Mouse (Mus musculus) right cerebral cortex, postnatal 36 days (tissue): Measurements from ENCODE around the gene Spata5.
A peak's percentile ranks its signal among the peaks of the same experiment; 100 is the strongest.

Source experiments
- DNase-seq, 2 experiments: peaks; one replicate each; pipeline ENCODE4 v3.0.0; 2022; ENCODE audit warnings: low spot score in 2 of 2, mixed read lengths in 1 of 2

The Spata5 gene

DNA sequence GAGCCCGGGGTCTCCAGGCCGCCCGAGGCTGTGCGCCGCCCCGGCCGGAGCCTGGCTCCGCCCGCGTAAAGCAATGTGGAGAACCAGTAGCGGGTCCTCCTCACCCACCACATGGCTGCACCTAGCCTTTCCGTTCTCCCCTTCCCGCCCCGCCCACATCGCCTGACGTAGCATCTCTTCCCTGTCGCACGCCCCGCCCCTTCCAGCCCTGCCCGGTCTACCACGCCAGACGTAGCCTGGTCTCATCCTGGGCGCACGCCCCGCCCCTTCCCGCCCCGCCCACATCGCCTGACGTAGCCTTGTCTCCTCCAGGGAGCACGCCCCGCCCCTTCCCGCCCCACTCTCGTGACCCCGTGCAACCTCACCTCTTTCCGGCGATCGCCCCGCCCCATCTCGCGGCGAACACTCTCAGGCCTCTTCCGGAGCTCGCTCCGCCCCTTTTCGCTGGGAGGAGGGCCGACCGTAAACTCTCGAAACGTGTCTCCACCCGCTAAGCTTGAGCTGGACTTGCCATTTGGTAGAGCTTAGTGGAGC lies at the start of gene Spata5:
Spata5 (plus strand) TSS at position 439 of the 534 bp plus-strand sequence.
- peak; percentile 96 to 97 for DNase-seq

DNA sequence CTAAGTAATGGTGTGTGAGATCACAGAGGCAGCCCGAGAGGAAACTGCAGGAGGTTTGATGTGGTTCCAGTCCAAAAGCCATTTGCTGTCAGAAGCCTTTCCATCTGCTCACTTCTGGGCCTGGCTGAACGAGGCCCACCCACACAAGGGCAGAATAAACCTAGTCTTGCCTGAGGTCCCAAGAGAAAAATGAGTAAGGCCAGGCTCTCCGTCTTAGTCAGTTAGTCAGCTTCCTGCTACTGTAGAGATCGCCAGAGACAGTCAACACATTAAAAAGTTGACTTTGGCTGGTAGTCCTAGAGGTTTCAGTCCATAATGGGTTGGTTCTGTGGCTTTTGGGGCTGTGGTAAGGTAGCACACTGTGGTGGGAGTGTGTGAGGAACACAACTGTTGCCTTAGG lies 49.3 kb upstream of the Spata5 start:
- DNase-seq, result no peak

DNA sequence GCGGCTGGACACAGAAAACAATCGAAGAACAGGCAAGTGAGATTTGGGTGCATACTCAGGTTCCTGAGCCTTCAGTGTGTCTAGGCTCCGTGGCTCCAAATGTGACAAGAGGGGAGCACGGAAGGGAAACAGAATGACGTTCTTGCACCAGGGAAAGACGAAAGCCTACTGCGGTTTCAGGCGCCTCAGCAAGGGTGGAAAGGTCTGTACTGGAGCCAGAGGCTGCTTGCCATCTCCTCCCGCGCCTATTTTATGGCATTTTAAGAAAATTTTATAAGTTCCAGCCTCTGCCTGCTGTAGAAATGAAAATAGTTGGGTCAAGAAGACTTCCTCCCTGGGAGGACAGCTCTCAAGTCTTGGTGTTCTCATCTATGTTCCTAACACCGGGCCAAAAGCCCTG lies 46.0 kb upstream of the Spata5 start:
- no peak for DNase-seq

DNA sequence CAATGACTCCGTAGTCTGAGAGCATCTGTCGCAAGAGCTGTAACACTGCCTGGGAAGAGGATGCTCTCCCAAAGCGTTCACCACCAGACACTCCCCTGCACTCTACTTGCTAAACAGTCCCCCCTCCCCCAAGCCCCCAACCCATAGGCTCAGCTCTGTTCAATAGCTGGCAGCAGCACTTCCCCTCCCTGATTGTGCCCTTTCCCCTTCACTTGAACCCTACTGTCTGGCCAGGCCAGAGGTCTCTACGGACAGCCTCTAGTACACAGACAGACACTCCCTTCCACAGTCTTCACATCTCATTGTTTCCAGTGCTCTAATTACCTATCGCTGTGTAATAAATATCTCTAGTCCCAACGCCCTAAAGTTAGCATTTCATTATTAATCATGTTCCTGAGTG lies 41.8 kb upstream of the Spata5 start:
- no peak for DNase-seq

DNA sequence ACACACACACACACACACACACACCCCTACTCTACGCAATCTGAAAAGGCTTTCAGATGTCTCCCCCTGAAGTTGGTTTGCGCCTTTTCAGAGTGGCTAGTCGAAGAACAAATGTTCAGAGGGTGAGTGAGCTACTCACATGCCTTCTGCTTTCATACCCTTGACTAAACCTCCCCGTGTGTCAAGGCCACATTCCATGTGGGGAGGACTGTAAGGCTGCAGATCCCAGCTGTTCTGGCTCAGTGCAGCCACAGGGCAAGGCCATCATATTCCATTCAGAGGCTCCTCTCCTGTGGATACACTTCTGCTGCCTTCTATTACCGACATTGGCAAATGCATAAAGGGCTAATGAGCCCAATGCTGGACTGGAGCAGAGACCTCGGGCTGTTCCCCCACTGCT lies 41.3 kb upstream of the Spata5 start:
- no peak for DNase-seq

DNA sequence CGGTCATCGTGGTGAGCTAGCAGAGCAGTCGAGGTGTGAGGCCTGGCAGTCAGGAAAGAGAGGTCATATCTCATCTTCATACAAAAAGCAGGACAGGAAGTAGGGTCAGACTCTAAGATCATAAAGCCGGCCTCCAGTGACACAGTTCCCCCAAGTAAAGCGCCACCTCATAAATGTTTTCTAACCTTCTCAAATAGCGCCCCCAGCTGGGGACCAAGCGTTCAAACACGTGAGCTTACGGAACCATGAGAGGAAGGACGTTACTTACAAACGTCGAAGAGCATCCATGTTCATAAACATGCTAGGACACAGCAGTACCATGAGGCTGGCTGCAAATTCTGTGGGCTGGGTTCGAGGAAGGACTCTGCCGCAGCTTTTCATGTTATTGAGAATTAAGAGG lies 40.5 kb upstream of the Spata5 start:
- no peak for DNase-seq

DNA sequence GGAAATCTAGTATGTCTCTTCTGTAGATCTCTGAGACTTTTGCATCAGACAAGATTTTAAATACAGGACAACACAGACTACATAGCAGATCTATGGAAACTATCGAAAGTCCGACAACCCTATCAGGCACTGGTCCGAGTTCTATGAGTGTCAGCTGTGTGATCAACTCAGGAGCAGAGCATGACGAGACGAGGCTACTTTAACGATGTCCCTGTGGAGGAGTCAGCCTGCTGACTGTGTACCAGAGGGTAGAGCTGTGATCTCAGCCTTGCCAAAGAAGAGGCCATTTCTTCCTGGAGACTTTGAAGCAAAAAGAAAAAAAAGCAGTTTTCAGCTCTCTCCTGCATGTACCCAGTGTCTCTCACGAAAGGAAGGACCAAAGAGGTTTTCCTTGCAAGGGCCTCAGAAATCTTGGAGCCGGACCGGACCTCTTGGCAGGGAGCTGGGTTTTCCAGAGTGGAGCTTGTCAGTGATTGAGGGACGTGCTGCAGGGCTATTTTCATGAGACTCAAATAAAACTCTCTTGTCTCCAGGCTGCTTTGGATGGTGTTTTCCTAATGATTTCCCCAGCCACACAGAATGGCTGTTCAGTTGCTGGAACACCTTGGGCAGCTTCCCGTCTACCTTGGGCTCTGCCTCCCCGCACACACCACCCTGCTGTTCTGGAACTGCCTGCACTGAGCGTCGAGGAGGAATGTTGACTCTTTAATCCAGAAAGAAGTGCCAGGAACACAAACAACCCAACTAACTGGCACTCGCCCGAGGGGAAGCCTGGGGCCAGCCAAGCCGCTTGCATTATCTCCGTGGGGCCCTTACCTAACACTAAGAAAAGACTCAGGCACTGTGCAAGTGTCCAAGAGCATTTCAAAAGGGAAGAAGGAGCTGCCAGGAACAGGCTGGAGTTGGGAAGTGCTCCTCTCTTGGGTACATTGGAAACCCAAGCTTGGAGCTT lies 39.5 kb upstream of the Spata5 start:
- peak in 1 of 2 experiments; percentile 7 for DNase-seq

DNA sequence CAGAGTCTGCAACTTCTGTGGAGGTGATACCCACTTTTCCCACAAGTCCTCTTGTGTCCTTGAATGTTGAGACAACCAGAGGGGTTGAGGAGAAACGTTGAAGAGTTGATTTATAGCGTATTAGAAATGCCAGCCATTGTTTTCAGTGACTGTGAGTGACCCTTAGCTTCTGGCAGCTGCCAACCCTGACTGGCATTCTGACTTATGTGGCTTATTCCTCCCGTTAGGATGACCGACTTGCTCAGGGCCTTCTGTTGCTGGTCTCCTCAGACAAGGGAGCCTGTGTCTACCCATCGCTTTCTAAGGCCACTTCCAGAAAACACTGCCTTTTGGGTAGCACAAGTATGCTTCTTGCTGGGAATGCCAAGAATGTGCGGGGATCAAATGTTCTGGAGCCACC lies 38.2 kb upstream of the Spata5 start:
- DNase-seq, result no peak

DNA sequence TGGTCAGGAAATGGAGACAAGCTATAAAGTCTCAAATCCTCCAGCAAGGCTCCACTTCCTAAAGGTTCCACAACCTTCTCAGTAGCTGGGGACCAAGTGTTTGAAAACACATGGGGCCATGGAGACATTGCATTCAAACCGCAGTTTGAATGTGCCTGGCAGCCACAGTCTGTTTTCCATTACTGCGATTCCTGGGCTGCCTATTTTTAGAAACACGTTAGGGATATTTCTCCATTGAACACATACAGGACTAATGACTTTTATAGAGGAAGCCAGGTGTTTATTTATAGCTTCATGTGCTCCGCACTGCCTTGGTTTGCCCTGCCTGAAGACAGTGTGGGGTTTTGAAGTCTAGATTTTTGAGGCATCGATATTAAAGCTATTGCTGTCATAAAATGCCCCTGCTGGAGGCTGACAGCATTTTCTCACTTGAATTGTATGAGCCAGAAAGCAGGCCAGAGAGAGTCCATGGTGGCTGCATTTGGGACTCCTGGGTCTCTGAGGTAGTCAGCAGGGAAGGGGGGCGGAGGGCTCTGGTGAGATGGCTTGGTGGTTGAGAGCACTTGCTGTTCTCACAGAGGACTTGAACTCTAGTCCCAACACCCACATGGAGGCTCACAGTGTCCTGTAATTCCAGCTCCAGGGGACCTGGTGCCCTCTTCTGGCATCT lies 36.5 kb upstream of the Spata5 start:
- DNase-seq, result no peak

DNA sequence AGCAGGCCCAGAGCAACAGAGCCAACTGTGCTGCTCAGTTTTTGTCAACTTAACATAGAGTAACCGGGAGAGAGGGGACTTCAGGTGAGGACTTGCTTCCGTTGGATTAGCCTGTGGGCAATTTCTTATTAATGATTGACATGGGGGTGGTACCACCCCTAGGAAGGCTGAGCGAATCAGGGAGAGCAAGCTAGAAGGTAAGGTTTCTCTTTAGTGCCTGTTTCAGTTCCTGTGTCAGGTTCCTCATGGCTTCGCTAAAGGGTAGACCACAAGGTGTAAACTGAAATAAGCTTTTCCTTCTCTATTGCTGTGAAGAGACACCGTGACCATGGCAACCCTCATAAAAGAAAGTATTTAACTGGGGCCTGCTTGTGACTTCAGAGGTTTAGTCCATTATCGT lies 32.4 kb upstream of the Spata5 start:
- no peak for DNase-seq

DNA sequence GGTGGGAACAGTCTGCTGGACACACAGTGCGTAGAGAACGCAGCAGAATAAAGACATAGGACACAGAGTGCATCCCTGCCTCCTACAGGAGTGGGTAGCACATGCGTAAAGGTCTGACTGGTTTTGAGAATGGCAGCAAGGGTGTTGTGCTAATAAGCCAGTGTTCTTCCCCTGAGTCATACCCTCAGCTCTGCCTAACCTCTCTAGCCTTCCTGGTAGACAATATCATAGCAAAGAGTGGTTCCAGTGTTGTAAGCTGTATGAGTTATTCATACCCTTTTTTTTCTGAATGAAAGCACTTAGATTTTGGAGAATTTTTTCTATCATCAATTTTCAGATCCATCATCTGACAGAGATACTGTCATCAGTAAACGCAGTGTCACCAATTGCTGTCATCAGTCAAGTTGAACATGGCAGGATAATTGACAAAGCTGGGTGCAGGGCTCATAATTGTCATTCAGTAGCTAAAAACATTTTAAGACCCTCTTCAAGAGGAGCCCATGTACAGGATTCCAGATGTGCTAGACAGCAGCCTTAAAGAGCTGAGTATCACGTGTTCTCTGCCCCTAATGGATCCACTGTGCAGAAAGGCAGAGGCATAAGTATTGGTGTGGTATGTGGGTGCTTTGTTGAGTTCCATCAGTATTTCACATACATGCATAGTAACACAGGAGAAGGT lies 22.6 kb upstream of the Spata5 start:
- DNase-seq, result no peak

DNA sequence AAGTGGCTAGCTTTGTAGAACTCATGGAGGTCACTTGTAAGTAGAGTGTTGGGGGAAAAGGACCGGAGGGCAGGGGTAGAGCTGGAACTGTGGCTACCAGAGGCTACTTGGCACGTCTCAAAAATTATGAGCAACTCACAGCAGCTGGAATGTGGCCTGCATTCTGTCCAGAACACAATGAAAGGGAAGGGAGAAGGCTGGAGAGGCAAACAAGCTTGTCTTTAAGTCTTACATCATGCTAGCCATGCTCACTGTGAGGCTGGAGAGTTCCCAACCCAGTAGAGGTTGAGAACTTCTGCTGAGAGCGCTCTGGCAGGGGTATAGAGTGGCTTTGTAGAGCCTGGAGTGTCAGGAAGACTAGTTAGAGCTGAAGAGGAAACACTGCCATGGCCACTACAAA lies 22.1 kb upstream of the Spata5 start:
- DNase-seq, result no peak

DNA sequence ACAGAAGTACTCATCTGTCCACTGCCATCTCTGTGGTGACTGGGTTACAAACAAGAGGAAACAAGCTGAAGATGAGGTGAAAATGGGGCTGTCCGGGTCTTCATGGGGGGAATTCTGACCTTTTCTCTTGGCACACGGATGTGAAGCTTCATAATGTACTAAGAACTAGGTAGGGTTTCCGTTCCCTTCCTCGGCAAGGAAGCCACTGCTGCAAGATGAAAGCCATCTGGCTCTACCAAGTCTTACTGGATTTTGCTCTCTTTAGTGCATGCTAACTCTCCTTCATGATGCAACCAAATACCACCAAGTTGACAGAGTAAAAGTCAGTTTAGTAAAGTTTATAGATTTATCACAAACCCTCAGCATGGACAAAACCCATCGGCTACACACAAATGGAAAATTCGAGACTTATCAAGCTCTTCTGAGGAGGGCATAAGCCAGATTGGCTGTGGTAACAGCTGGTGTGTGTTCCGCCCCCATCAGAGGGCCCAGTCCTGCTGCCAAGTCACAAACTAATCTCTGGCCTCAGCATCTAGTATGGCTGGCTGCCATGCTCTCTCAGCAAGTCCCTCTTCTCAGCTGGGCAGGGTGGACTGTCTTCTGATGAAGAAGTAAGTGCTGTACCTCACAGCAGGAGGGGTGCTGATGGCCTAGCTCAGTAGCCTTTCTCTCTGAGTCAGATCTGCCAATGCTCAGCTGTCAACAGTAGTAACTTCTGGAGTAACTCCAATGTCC lies 20.9 kb upstream of the Spata5 start:
- no peak for DNase-seq

DNA sequence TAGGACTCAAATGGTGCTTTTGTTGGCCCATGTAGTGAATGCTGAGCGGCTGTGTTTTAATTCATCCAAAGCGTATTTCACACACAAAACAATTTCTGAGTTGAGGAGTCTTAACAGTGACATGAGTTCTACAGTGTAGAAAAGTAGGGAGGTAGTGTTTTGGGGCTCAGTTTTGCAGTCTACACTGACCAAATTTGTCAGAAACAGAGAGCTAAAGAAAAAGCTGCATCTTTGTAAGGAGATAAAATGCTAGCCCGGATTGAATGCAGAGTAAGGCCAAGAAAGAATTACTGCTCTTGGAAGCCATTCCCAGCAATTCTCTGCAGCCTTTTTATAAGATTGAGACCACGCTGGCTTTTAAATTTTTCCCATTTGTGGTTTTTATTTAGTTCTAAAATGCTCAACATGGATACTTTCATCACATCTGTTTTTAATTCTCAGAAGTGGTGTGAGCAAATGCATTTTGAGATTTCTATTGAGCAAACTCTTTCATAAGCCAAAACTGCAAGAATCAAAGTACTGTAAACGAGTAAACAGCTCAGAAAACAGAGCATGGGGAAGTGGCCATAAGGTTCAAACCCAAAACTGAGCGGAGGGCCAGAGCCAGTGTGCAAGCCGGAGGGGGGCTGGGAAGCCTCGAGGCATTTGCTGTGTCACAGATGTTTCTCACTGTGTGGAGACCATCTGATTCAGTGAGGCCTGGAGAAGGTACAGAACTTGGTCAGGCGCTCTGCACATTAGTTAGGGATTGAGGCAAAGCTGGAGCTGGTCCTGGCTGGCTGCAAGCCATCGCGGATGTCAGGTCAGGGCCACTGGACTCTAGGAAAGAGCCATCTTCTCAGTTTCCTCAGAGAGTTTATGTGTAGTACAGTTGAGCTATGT lies 17.7 kb upstream of the Spata5 start:
- no peak for DNase-seq

DNA sequence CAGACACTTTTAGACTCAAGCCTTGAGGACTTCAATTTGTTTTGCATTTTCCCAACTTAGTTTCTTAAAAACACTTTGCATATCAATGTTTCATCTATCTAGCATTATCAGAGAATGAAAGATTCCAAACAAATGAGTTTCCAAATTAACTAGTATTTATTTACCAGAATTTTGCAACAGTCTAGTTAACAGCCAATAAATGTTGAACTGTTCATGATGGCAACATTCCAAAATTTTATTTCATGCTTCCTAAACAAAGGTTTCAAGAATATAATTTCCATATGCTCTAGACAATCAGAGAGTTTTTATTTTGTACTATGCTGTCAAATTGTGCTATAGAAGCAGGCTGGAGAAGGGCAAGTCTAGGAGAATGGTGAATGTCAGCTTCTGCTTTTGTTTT lies 12.1 kb upstream of the Spata5 start:
- DNase-seq, result no peak

DNA sequence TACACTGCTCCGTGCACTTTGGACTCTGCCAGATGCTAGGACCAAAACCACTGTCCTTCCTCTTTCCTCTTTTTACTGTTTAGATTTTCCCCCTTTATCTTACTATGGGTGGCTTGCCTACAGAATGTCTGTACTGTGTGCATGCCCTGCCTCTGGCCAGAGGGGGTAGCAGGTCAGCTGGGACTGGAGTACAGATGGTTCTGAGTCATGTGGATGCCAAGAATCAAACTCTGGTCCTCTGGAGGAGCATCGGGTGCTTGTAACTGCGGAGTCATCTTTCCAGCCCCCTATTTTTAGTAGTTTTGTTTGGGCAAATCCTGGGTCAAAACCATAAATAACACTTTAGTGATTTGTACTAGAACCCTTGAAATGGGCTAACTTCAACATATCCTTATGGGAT lies 6.2 kb upstream of the Spata5 start:
- no peak for DNase-seq

DNA sequence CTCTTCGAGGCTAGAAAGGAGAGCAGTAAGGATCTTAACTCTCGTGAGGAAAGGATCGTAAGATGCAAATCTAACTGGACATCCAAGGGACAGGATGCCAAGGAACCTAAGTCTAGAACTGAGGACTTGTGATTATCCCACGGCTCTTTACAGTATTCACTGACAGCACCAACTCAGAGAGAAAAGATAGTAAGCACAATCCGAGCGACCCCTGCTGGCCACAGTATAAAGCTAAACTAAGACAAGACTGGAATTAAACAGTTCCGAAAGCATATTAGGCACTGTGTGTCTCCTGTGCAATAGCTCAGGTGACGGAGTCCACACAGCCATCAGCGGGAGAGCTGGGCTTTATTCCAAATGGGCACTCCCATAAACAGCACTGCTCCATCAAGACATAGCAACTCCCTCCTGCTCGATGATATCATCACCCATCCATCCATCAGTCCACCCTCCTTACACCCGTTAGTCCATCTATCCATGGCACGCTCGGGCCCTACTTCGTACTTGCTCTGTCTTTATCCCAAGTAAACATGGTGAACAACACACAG lies 5.2 kb upstream of the Spata5 start:
- DNase-seq, result peak; percentile 70 to 76

DNA sequence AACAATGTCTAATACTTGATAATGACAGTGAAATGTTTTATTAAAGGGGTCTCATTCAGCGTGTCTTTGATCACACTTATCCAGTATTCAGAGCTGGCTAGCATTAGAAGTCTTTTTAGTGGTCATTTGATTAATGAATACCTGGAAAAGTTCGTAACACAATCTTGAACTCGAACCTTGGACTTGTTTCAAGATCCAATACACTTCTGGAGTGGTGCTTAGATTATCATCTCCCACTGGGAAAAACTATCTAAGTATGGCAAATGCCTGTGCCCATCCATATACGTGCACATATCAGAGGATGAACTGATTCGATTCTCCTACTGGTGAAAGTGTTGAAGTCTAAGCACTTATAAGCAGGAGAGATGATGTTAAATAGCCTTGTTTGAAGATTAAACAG lies 1.4 kb upstream of the Spata5 start:
- no peak for DNase-seq

DNA sequence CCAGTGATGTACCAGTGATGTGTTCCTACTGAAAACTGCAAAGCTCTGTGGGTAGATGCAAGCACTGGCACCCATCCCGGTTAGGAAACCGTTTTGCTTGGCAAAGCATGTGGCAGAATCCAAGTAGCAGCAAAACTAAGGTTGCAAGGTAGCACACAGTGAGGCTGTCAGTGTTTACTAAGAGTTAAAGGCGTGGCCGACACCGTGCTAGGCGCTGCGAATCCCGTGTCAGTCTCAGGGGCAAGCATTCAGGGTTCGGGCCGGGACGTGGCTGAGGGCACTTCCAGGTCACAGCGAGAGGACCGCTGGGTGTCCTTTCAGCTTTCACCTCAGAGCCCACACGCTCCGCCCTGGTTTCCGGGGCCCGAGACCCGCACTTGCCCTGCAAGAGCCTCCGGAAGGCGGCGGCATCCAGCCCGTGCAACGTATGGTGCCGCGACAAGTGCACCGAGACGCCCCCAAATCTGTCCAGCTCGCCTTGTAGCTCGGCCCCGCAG lies 687 bp upstream of the Spata5 start:
- DNase-seq, result peak; percentile 51 to 73

DNA sequence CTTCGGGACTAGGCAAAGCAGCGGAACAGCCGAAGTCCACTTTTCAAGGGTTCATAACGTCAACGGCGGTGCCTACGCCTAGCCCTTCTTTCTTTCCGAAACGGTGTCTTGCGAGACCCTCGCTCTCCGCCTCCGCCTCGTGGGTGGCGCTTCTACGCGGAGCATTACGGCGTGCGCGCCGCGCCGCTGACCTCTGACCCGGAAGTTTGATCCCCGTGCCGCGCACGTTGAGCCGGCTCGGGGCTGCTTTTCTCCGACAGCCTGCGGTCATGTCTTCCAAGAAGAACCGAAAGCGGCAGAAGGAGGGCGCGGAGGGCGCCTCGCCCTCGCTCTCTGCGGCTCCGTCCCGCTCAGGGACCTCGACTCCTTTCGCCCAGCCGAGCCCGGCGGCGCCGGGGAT lies 376 bp downstream of the Spata5 start, which contains the start of gene Nudt6:
Nudt6 (minus strand) TSS at position 140 of the 400 bp plus-strand sequence.
- peak; percentile 85 to 89 for DNase-seq
